Mouse (Mus musculus): ENCODE results near the gene Vmn1r10. TPM values are rescaled to one million over a fixed set of nuclear protein-coding genes. Genes with fewer than 3 reads are reported as not detected.

Gene Vmn1r10
- not detected in 2 replicates for polyA plus RNA-seq (2015; fragmentation: Nextera tagmentation; extraction: Ambion mirVana)

- no peaks in the 10 kb centered on the region for H3K9me3 ChIP-seq
- no peak within 1 kb of the TSS for H3K4me3 ChIP-seq
- no peak within 1 kb of the TSS for H3K9ac ChIP-seq
- no peaks in the 10 kb centered on the region for H3K36me3 ChIP-seq
- H3K4me2 ChIP-seq: no peak within 1 kb of the TSS
- no peak within 1 kb of the TSS for H3K27ac ChIP-seq
- no peak for ATAC-seq (ENCODE audit: insufficient number of reproducible peaks, low FRiP score, low TSS enrichment, low read depth)
- H3K27me3 ChIP-seq: no peaks in the 10 kb centered on the region
- no peaks in the 10 kb centered on the region for H3K4me1 ChIP-seq
- 87% methylated on average over 3 of the region's 3 CpGs for WGBS
Measured at GRCm38 (mm10) chr6:57109154-57109553, at the start of gene Vmn1r10. TSS of gene Vmn1r10 (plus strand) at chr6:57109454.

- Histone ChIP-seq H3K27me3 (no peaks in the 10 kb centered on the region), H3K36me3 (no peaks in the 10 kb centered on the region), H3K9ac (no peak overlapping the region), H3K4me3 (no peak overlapping the region), H3K9me3 (no peaks in the 10 kb centered on the region), H3K4me1 (no peaks in the 10 kb centered on the region), H3K4me2 (no peak overlapping the region), H3K27ac (no peak overlapping the region)
- no peak for ATAC-seq (ENCODE audit: insufficient number of reproducible peaks, low FRiP score, low TSS enrichment, low read depth)
Measured at GRCm38 (mm10) chr6:57063730-57064129, 45.5 kb upstream of the Vmn1r10 start.

DNA sequence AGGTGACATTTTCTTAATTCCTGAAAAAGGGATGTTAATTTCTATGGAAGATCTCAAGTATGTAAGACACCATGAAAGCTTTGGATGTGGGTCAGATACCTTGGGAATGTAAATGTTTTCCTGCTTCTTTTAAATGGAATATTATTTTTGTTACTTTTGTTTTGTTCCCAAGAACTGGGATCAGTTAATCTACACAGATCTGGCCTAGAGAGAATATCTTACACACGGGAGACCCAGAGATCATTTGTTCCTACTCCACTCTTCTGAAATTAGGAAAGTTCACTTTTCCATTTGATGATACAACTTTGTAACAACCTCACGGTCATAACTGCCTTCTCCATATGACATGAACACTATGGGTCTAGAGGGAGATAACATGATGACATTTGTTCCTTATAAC, 42.8 kb upstream of the Vmn1r10 start, which contains the start of gene Vmn1r9:
Gene Vmn1r9 (plus strand): TSS at position 301 of the 400 bp plus-strand sequence.
- Histone ChIP-seq H3K27me3 (no peaks in the 10 kb centered on the region), H3K9ac (no peak within 1 kb of the TSS), H3K4me3 (no peak within 1 kb of the TSS), H3K27ac (no peak within 1 kb of the TSS), H3K4me2 (no peak within 1 kb of the TSS), H3K36me3 (no peaks in the 10 kb centered on the region), H3K9me3 (no peaks in the 10 kb centered on the region), H3K4me1 (no peaks in the 10 kb centered on the region)
- 84% methylated on average over 2 of the region's 2 CpGs for WGBS
- no peak for ATAC-seq (ENCODE audit: insufficient number of reproducible peaks, low FRiP score, low TSS enrichment, low read depth)

DNA sequence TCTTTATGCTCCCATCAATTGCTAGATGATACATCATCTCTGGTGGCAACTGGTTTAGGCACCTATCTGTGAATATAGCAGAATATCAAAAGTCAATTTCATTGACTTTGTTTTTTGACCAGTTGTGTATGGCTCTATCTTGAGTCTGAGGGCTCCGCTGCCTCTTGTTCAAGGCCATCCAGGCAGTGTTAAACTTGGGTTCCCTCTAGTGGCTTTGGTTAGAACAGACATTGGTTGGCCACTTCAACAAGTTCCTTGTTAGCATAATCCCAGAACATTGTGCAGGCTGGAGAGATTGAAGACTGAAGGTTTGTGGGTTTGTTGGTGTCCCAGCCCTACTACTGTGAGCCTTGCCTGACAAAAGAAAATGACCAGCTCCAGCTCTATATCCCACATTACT, 2.9 kb upstream of the Vmn1r10 start:
- Histone ChIP-seq H3K9me3 (no peaks in the 10 kb centered on the region), H3K9ac (no peak overlapping the region), H3K4me3 (no peak overlapping the region), H3K27me3 (no peaks in the 10 kb centered on the region), H3K4me2 (no peak overlapping the region), H3K36me3 (no peaks in the 10 kb centered on the region), H3K4me1 (no peaks in the 10 kb centered on the region), H3K27ac (no peak overlapping the region)
- no peak for ATAC-seq (ENCODE audit: insufficient number of reproducible peaks, low FRiP score, low TSS enrichment, low read depth)
- 69% methylated on average over 1 of the region's 1 CpGs for WGBS

- Histone ChIP-seq H3K9me3 (no peaks in the 10 kb centered on the region), H3K9ac (no peak within 1 kb of the TSS), H3K4me2 (no peak within 1 kb of the TSS), H3K27me3 (no peaks in the 10 kb centered on the region), H3K27ac (no peak within 1 kb of the TSS), H3K4me3 (no peak within 1 kb of the TSS), H3K36me3 (no peaks in the 10 kb centered on the region), H3K4me1 (no peaks in the 10 kb centered on the region)
- 80% methylated on average over 1 of the region's 1 CpGs for WGBS
- no peak for ATAC-seq (ENCODE audit: insufficient number of reproducible peaks, low FRiP score, low TSS enrichment, low read depth)
Measured at GRCm38 (mm10) chr6:57133155-57133554, 23.9 kb downstream of the Vmn1r10 start, which contains the start of gene Vmn1r11. TSS of gene Vmn1r11 (plus strand) at chr6:57133455.

- 76% methylated on average over 2 of the region's 2 CpGs for WGBS
Measured at GRCm38 (mm10) chr6:57156619-57157018, 47.4 kb downstream of the Vmn1r10 start, which contains the start of gene Vmn1r12. TSS of gene Vmn1r12 (plus strand) at chr6:57156919.

More at GRCm38 (mm10) chr6:57156619-57157018, 47.4 kb downstream of the Vmn1r10 start, which contains the start of gene Vmn1r12:
- Histone ChIP-seq H3K27ac (no peak within 1 kb of the TSS), H3K4me1 (no peaks in the 10 kb centered on the region), H3K4me2 (no peak within 1 kb of the TSS), H3K9me3 (no peaks in the 10 kb centered on the region), H3K4me3 (no peak within 1 kb of the TSS), H3K27me3 (no peaks in the 10 kb centered on the region), H3K9ac (no peak within 1 kb of the TSS), H3K36me3 (no peaks in the 10 kb centered on the region)
- no peak for ATAC-seq (ENCODE audit: insufficient number of reproducible peaks, low FRiP score, low TSS enrichment, low read depth)

Other genes with a start within 250 kb of the Vmn1r10 start
- gene Nt5c3, start 185.5 kb upstream of the Vmn1r10 start, polyA plus RNA-seq (2015; fragmentation: Nextera tagmentation; extraction: Ambion mirVana): 55.6 and 61.5 TPM in 2 replicates
- gene Vmn1r4, start 185.4 kb upstream of the Vmn1r10 start, polyA plus RNA-seq (2015; fragmentation: Nextera tagmentation; extraction: Ambion mirVana): 0.22 and 0.28 TPM in 2 replicates
- not detected in 2 replicates for gene Vmn1r5, start 139.2 kb upstream of the Vmn1r10 start, polyA plus RNA-seq (2015; fragmentation: Nextera tagmentation; extraction: Ambion mirVana)
- not detected in 2 replicates for gene Vmn1r6, start 112.2 kb upstream of the Vmn1r10 start, polyA plus RNA-seq (2015; fragmentation: Nextera tagmentation; extraction: Ambion mirVana)
- gene Vmn1r7, start 84.1 kb upstream of the Vmn1r10 start, polyA plus RNA-seq (2015; fragmentation: Nextera tagmentation; extraction: Ambion mirVana): not detected in 2 replicates
- not detected in 2 replicates for gene Vmn1r8, start 77.2 kb upstream of the Vmn1r10 start, polyA plus RNA-seq (2015; fragmentation: Nextera tagmentation; extraction: Ambion mirVana)
- gene Vmn1r9, start 42.7 kb upstream of the Vmn1r10 start, polyA plus RNA-seq (2015; fragmentation: Nextera tagmentation; extraction: Ambion mirVana): not detected in 2 replicates
- not detected in 2 replicates for gene Vmn1r11, start 24.0 kb downstream of the Vmn1r10 start, polyA plus RNA-seq (2015; fragmentation: Nextera tagmentation; extraction: Ambion mirVana)
- not detected in 2 replicates for gene Vmn1r12, start 47.5 kb downstream of the Vmn1r10 start, polyA plus RNA-seq (2015; fragmentation: Nextera tagmentation; extraction: Ambion mirVana)
- not detected in 2 replicates for gene Vmn1r13, start 93.8 kb downstream of the Vmn1r10 start, polyA plus RNA-seq (2015; fragmentation: Nextera tagmentation; extraction: Ambion mirVana)
- not detected in 2 replicates for gene Vmn1r14, start 122.2 kb downstream of the Vmn1r10 start, polyA plus RNA-seq (2015; fragmentation: Nextera tagmentation; extraction: Ambion mirVana)
- not detected in 2 replicates for gene Vmn1r15, start 148.5 kb downstream of the Vmn1r10 start, polyA plus RNA-seq (2015; fragmentation: Nextera tagmentation; extraction: Ambion mirVana)
- not detected in 2 replicates for gene Vmn1r16, start 220.0 kb downstream of the Vmn1r10 start, polyA plus RNA-seq (2015; fragmentation: Nextera tagmentation; extraction: Ambion mirVana)

All from limb, embryonic 15.5 days (tissue).